Mouse (Mus musculus): ENCODE measurements around the gene Crb2. TPM values are rescaled to one million over a fixed set of nuclear protein-coding genes. Genes with fewer than 3 reads are reported as not detected.

The Crb2 gene
- polyA plus RNA-seq, 1 experiment: 0.01 TPM

DNA sequence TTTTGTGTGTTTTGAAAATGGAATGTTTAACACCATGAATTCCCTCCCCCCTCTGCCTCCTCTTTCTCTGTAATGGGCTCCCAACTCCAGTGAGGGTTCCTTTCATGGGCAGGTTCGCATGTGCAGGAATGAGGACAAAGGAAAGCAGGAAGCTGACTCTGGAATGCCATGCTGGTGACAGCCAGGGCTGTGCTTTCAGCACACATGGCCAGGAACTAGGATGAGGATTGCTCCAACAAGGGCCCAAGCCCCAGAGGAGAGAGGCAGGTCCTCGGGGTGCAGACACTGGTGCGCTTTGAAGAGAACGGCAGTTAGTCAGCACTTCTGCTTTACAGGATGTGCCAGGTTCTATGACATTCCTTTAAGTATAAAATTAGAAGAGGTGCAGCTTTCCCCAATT lies 66.7 kb downstream of the Crb2 start:
- H3K27me3 ChIP-seq (ENCODE audit: control insufficient read depth, insufficient read depth, insufficient read length): no peaks in the 10 kb centered on the region
- H3K36me3 ChIP-seq (ENCODE audit: control insufficient read depth, insufficient read depth): no peaks in the 10 kb centered on the region
- no peaks in the 10 kb centered on the region for H3K79me3 ChIP-seq (ENCODE audit: low read depth)
- H3K4me3 ChIP-seq (ENCODE audit: insufficient read depth, poor library complexity, severe bottlenecking): no peak overlapping the region
- H3K79me2 ChIP-seq (ENCODE audit: control insufficient read depth, insufficient read depth): no peaks in the 10 kb centered on the region
- TF ChIP-seq CTCF (IDR thresholded peaks at IDR 0.05; ENCODE audit: control insufficient read depth, insufficient read depth, insufficient read length) (no peak), MYOD1 (IDR thresholded peaks at IDR 0.05; ENCODE audit: control insufficient read depth, insufficient read length, low read depth) (no peak)
- H3ac ChIP-seq (ENCODE audit: control insufficient read depth, insufficient read length, low read depth): no peak overlapping the region

Other genes with a start within 250 kb of the Crb2 start
- 1.8 TPM for gene Strbp, start 72.4 kb upstream of the Crb2 start, polyA plus RNA-seq (2012; fragmentation: generic; extraction: Trizol)

All from C2C12 (cell line).